In the genomic region with DNA sequence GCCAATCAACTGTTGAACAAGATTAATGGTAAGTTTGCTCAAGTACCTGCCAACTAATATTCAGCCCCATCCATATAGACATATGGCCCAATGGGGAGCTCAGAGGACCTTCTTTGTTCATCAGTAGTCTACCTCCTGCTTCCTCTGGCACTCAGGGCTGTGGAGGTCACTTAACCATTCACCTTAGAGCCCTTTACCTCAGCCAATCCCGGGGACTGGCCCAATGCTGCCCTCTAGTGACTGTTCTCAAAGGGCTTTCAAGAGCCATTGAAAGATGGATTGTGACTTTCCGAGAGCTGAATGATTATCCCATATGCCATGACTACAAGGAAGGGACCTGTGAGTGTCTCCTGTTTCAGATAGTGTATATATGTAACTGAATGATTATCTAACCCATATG, we compare ENCODE assay signal across 10 mouse cellular contexts. TPM values are rescaled to one million over a fixed set of nuclear protein-coding genes. Genes with fewer than 3 reads are reported as not detected.
DNase-seq lines count a peak whose midpoint lies in the region; ATAC-seq and TF ChIP-seq lines count a peak whose summit lies in the region.
"Had no signal": no experiment of that assay in that cellular context is flagged by ENCODE, and none has a peak within 500 bp of the region (broad histone marks: within the 10 kb centered on the region; RNA-seq: fewer than 3 reads in every experiment).

No protein-coding gene starts in this region.

- TF ChIP-seq CTCF in forebrain, postnatal 0 days (IDR thresholded peaks at IDR 0.05; ENCODE audit: low read depth), result peak; percentile 42
- TF ChIP-seq CTCF in spleen, adult 2 months (IDR thresholded peaks at IDR 0.05; ENCODE audit: extremely low read depth, insufficient read depth, insufficient read length, insufficient replicate concordance), result peak; percentile 36; the same call in 1 of the 2 replicates
- TF ChIP-seq CTCF in kidney, postnatal 0 days (IDR thresholded peaks at IDR 0.05; ENCODE audit: low read depth), result peak; percentile 79

- no peaks in the 10 kb centered on the region; the same call in 1 of the 2 replicates for H3K36me3 ChIP-seq in forebrain, postnatal 0 days (ENCODE audit: insufficient read depth)
- no peaks in the 10 kb centered on the region for H3K36me3 ChIP-seq in forebrain, embryonic 13.5 days (ENCODE audit: poor library complexity, severe bottlenecking)
- no peaks in the 10 kb centered on the region for H3K36me3 ChIP-seq in spleen, adult 2 months (ENCODE audit: control insufficient read depth, insufficient read depth, low read length)
- H3K36me3 ChIP-seq in kidney, postnatal 0 days (ENCODE audit: insufficient read depth, low read length), result peaks cover 17% of the 10 kb centered on the region

- no peak overlapping the region for H3K4me3 ChIP-seq in forebrain, postnatal 0 days (ENCODE audit: low read depth, low read length)
- H3K4me3 ChIP-seq in forebrain, embryonic 13.5 days, result no peak overlapping the region
- no peak overlapping the region for H3K4me3 ChIP-seq in spleen, adult 2 months (ENCODE audit: extremely low read depth, insufficient read depth, insufficient read length)
- H3K4me3 ChIP-seq in kidney, postnatal 0 days (replicated peaks; ENCODE audit: low read depth, low read length), result no peak overlapping the region
- H3K4me3 ChIP-seq: myocyte had no signal

- no peaks in the 10 kb centered on the region for H3K4me1 ChIP-seq in forebrain, postnatal 0 days (ENCODE audit: insufficient read depth)
- H3K4me1 ChIP-seq in forebrain, embryonic 13.5 days, result peaks cover 18% of the 10 kb centered on the region
- H3K4me1 ChIP-seq in spleen, adult 2 months (ENCODE audit: control insufficient read depth, insufficient read depth, insufficient read length), result no peaks in the 10 kb centered on the region
- no peaks in the 10 kb centered on the region for H3K4me1 ChIP-seq in kidney, postnatal 0 days (replicated peaks; ENCODE audit: insufficient read depth, low read length)

- TF ChIP-seq POLR2A in spleen, adult 2 months (IDR thresholded peaks at IDR 0.05; ENCODE audit: low read depth, low read length), result no peak

- H3K27ac ChIP-seq in forebrain, postnatal 0 days (ENCODE audit: low read depth, low read length), result no peak overlapping the region
- H3K27ac ChIP-seq in forebrain, embryonic 13.5 days, result no peak overlapping the region
- H3K27ac ChIP-seq in spleen, adult 2 months (ENCODE audit: insufficient read depth, low read length), result no peak overlapping the region
- no peak overlapping the region for H3K27ac ChIP-seq in kidney, postnatal 0 days

- no peak overlapping the region for H3K4me2 ChIP-seq in forebrain, postnatal 0 days (ENCODE audit: low read depth)
- no peak overlapping the region for H3K4me2 ChIP-seq in forebrain, embryonic 13.5 days
- H3K4me2 ChIP-seq in kidney, postnatal 0 days (ENCODE audit: low read length), result no peak overlapping the region

- WGBS in forebrain, postnatal 0 days, result 64% methylated on average over 2 of the region's 2 CpGs
- WGBS in forebrain, embryonic 13.5 days, result 89% methylated on average over 2 of the region's 2 CpGs
- 40% methylated on average over 2 of the region's 2 CpGs for WGBS in spleen, adult 2 months
- 62% methylated on average over 2 of the region's 2 CpGs for WGBS in kidney, postnatal 0 days

- ATAC-seq in forebrain, postnatal 0 days, result no peak
- no peak for ATAC-seq in forebrain, embryonic 13.5 days
- ATAC-seq in kidney, postnatal 0 days (replicated peaks; ENCODE audit: low FRiP score, low read depth), result no peak
- ATAC-seq in megakaryocyte-erythroid progenitor cell, adult 5-6 weeks (replicated peaks; ENCODE audit: low FRiP score, low TSS enrichment, poor library complexity, severe bottlenecking), result peak; percentile 70

- no peak overlapping the region for H3K9ac ChIP-seq in forebrain, postnatal 0 days
- H3K9ac ChIP-seq in forebrain, embryonic 13.5 days, result no peak overlapping the region
- no peak overlapping the region for H3K9ac ChIP-seq in kidney, postnatal 0 days (ENCODE audit: low read depth, low read length)

- no peaks in the 10 kb centered on the region for H3K9me3 ChIP-seq in forebrain, postnatal 0 days (ENCODE audit: low read length)
- no peaks in the 10 kb centered on the region for H3K9me3 ChIP-seq in forebrain, embryonic 13.5 days (replicated peaks)
- H3K9me3 ChIP-seq in kidney, postnatal 0 days (replicated peaks; ENCODE audit: low read length), result no peaks in the 10 kb centered on the region

- no peaks in the 10 kb centered on the region for H3K27me3 ChIP-seq in forebrain, postnatal 0 days (ENCODE audit: insufficient read depth, low read length)
- H3K27me3 ChIP-seq in forebrain, embryonic 13.5 days, result no peaks in the 10 kb centered on the region
- H3K27me3 ChIP-seq in spleen, adult 2 months (ENCODE audit: control insufficient read depth, insufficient read depth, low read length), result no peaks in the 10 kb centered on the region; the same call in 1 of the 2 replicates
- H3K27me3 ChIP-seq in kidney, postnatal 0 days (ENCODE audit: insufficient read depth, low read length), result no peaks in the 10 kb centered on the region

- DNase-seq in forebrain, postnatal 0 days, result no peak
- peak in 1 of 2 experiments; percentile 17 for DNase-seq in spleen, adult 2 months (ENCODE audit: low read depth in 1 of 2, low spot score in 2 of 2)
- no peak for DNase-seq in spleen, adult 12 weeks (ENCODE audit: low spot score)
- peak; percentile 10 for DNase-seq in c-Kit-positive CD71-positive TER-119-positive erythroid progenitor cells, embryonic 14.5 days (ENCODE audit: low spot score)
- DNase-seq in kidney, postnatal 0 days (ENCODE audit: low spot score), result peak; percentile 40
- no peak for DNase-seq in yolk sac, embryonic 10.5 days (ENCODE audit: low spot score)

RNA-seq across cellular contexts. Expression of gene C9, which starts 9.4 kb away (rescaled TPM):
- not detected in 2 replicates for total RNA-seq in forebrain, postnatal 0 days (2014; rRNA removed)
- polyA plus RNA-seq in forebrain, postnatal 0 days (2015; fragmentation: Nextera tagmentation; extraction: Ambion mirVana), result not detected in 2 replicates
- not detected in 2 replicates for polyA plus RNA-seq in forebrain, embryonic 13.5 days (2015; fragmentation: Nextera tagmentation; extraction: Ambion mirVana)
- not detected in 2 replicates for polyA plus RNA-seq in spleen, adult 2 months (2012; rRNA removed)
- polyA plus RNA-seq in kidney, postnatal 0 days (2015; fragmentation: Nextera tagmentation; extraction: Ambion mirVana), result 0.08 TPM in 1 of 2 replicates, not detected in the other
- total RNA-seq in megakaryocyte-erythroid progenitor cell, adult 5-6 weeks (2014; fragmentation: Nextera tagmentation), result not detected in 2 replicates
- total RNA-seq in megakaryocyte-erythroid progenitor cell, adult 5-6 weeks (2017), result not detected in 2 replicates
- total RNA-seq: layer of hippocampus, adult 18-20 months had no signal
- polyA plus RNA-seq: myocyte had no signal

Comparison
In these comparisons a context has a peak if more than half of its experiments do, and no peak if none do; other contexts are left out.
1. DNase-seq: peak in c-Kit-positive CD71-positive TER-119-positive erythroid progenitor cells, embryonic 14.5 days (single experiment) and kidney, postnatal 0 days (single experiment); none in forebrain, postnatal 0 days (single experiment), spleen, adult 12 weeks (single experiment) and yolk sac, embryonic 10.5 days (single experiment).
2. Peak in every context shown above with its lines, with median percentiles within 50 percentile points of each other: CTCF ChIP-seq.